Mouse (Mus musculus) forebrain, embryonic 11.5 days (tissue): ENCODE results near the gene Rrp8. TPM values are rescaled to one million over a fixed set of nuclear protein-coding genes. Genes with fewer than 3 reads are reported as not detected.

Source experiments
- ATAC-seq: fragments of 200-750 bp; cut with Nextera tagmentation; replicated peaks from 2 replicates; pipeline ENCODE4 v1.8.0; 2017; ENCODE audit warnings: moderate TSS enrichment; ENCODE audit not compliant: low FRiP score
- DNase-seq: peaks from one replicate; pipeline ENCODE4 v3.0.0-alpha.2; 2017; ENCODE audit warnings: low spot score
- H3K27ac ChIP-seq: fragments of 300-500 bp; sonication (generic); 2 replicates; pipeline ENCODE4 v1.5.1; 2014; ENCODE audit warnings: low read depth, low read length
- H3K27me3 ChIP-seq: fragments of 300-500 bp; sonication (generic); 2 replicates; pipeline ENCODE4 v1.6.1; 2014; ENCODE audit warnings: mild to moderate bottlenecking, low read length, mixed read lengths; ENCODE audit not compliant: control insufficient read depth, insufficient read depth
- H3K36me3 ChIP-seq: fragments of 300-500 bp; sonication (generic); 2 replicates; pipeline ENCODE4 v1.6.1; 2014; ENCODE audit warnings: mild to moderate bottlenecking, low read length, moderate library complexity, mixed read lengths; ENCODE audit not compliant: control insufficient read depth, insufficient read depth
- H3K4me1 ChIP-seq: fragments of 300-500 bp; sonication (generic); replicated peaks from 2 replicates; pipeline ENCODE4 v1.6.1; 2014; ENCODE audit warnings: low read length, mixed read lengths; ENCODE audit not compliant: control insufficient read depth, insufficient read depth
- H3K4me2 ChIP-seq: fragments of 300-500 bp; sonication (generic); 2 replicates; pipeline ENCODE4 v1.6.1; 2014; ENCODE audit warnings: low read depth, mild to moderate bottlenecking, low read length, moderate library complexity, mixed read lengths; ENCODE audit not compliant: severe bottlenecking
- H3K4me3 ChIP-seq: fragments of 300-500 bp; sonication (generic); 2 replicates; pipeline ENCODE4 v1.5.1; 2014; ENCODE audit warnings: low read depth, low read length
- H3K9ac ChIP-seq: fragments of 300-500 bp; sonication (generic); 2 replicates; pipeline ENCODE4 v1.6.1; 2014; ENCODE audit warnings: low read length
- H3K9me3 ChIP-seq: fragments of 300-500 bp; sonication (generic); 2 replicates; pipeline ENCODE4 v1.6.1; 2016; ENCODE audit warnings: low read length, mixed read lengths; ENCODE audit not compliant: control insufficient read depth
- WGBS: fragments of 180-500 bp; shearing (Covaris S2); extraction: QIAGEN DNeasy Blood & Tissue Kit; methylation state at CpG from one replicate; pipeline ENCODE4 v1.1.7; 2014; 5-methylcytosine and 5-hydroxymethylcytosine counted together
- polyA plus RNA-seq: library from polyadenylated mRNA; unstranded; fragments of >200 nt; fragmentation: Nextera tagmentation; extraction: Ambion mirVana; gene quantifications from 2 replicates; pipeline ENCODE4 v1.2.1, GENCODE M21; 2014

The Rrp8 gene
- polyA plus RNA-seq: 40.6 and 41.4 TPM in 2 replicates

DNA sequence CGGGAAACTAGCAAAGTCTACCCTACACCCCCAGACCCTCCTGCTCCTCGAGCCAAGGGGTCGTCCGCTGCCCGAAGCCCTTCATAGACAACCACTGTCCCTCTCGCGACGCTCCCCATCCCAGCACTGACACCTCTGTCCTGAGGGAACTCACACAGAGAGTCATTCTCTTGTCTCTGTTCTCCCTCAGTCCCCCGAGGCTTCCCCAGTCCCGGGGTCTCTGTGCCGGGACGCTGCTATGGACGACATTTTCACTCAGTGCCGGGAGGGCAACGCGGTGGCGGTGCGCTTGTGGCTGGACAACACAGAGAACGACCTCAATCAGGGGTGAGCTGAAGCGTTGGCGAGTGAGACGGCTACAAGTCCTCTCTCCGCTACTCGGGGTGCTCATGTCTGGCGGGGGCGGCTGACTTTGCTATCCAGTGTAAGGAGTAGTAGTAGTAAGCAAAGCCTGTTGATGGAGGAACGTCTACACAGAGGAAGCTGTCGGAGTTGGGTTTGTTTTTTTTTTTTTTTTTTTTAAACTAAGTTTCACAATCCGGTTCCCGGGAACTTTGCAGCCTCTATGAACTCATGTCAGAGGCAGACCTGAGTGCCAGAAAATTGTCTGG lies at the start of gene Rrp8:
Gene Rrp8, minus strand, starts transcription at position 475 of the 611 bp plus-strand sequence.
- peak within 1 kb of the TSS; percentile 82 for H3K4me3 ChIP-seq
- peak within 1 kb of the TSS; percentile 69 for H3K4me2 ChIP-seq
- no peaks in the 10 kb centered on the region for H3K27me3 ChIP-seq
- under 1% methylated on average over 30 of the region's 30 CpGs for WGBS
- no peak for ATAC-seq
- H3K9ac ChIP-seq: peak within 1 kb of the TSS; percentile 88
- no peak for DNase-seq
- peaks cover 2% of the 10 kb centered on the region; the same call in 1 of the 2 replicates for H3K4me1 ChIP-seq
- peaks cover 14% of the 10 kb centered on the region; the same call in 1 of the 2 replicates for H3K36me3 ChIP-seq
- peak within 1 kb of the TSS; percentile 55 for H3K27ac ChIP-seq
- no peaks in the 10 kb centered on the region for H3K9me3 ChIP-seq

- Histone ChIP-seq H3K4me2 (peak overlapping the region; percentile 58), H3K4me1 (peaks cover 18% of the 10 kb centered on the region), H3K27me3 (no peaks in the 10 kb centered on the region), H3K27ac (peak overlapping the region; percentile 77; the same call in 1 of the 2 replicates), H3K9me3 (no peaks in the 10 kb centered on the region), H3K4me3 (peak overlapping the region; percentile 91), H3K9ac (peak overlapping the region; percentile 99), H3K36me3 (no peaks in the 10 kb centered on the region; the same call in 1 of the 2 replicates)
- DNase-seq (no peak), ATAC-seq (peak; percentile 73)
- WGBS: 6% methylated on average over 20 of the region's 20 CpGs
Measured at GRCm38 (mm10) chr7:105786506-105787284, 49.5 kb upstream of the Rrp8 start.

DNA sequence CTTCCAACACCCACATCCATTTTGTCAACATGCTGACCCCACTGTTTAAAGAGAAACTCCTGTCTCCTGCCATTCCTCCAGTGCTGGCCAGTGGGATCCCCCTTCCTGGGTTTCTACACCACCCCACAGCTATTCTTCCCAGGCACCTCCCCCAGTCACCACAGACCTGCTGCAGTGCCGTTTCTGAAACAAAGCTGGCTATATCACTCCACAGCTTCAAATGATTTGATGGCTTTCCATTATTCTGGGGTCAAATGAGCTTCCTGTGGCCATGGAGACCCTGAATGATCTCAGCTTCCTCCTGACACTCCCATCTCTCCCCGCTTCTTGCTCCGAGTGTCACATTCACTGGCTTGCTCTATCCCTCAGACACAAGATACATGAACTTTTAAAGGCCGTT lies 47.4 kb upstream of the Rrp8 start:
- Histone ChIP-seq H3K27me3 (no peaks in the 10 kb centered on the region), H3K27ac (no peak overlapping the region), H3K9ac (no peak overlapping the region), H3K4me1 (peaks cover 18% of the 10 kb centered on the region), H3K9me3 (no peaks in the 10 kb centered on the region), H3K36me3 (no peaks in the 10 kb centered on the region; the same call in 1 of the 2 replicates), H3K4me2 (no peak overlapping the region; the same call in 1 of the 2 replicates), H3K4me3 (no peak overlapping the region)
- 22% methylated on average over 4 of the region's 4 CpGs for WGBS
- ATAC-seq: no peak
- DNase-seq: no peak

DNA sequence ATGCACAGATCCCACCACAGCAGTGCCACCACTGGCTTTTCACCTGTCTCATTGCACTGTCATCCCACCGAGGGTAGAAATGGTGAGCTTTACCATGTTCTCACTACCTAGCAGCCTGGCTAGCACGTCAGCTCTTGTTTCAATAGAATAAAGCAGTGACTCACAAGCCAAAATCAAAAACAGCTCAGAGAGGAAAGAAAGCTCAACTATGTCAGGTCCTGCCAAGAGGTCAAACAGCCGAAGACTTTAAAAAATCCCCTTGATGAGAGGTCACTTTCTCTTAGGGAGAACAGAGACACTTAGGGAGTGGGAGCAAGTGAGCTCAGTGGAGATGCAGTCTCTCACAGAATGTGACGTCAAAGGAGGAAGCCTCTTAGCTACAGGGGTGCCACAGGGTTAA lies 46.7 kb upstream of the Rrp8 start:
- H3K4me1 ChIP-seq: peaks cover 18% of the 10 kb centered on the region
- ATAC-seq: no peak
- no peaks in the 10 kb centered on the region; the same call in 1 of the 2 replicates for H3K36me3 ChIP-seq
- DNase-seq: no peak
- no peak overlapping the region for H3K27ac ChIP-seq
- WGBS: 60% methylated on average over 4 of the region's 4 CpGs
- H3K4me2 ChIP-seq: no peak overlapping the region
- no peaks in the 10 kb centered on the region for H3K27me3 ChIP-seq
- H3K9ac ChIP-seq: no peak overlapping the region
- no peaks in the 10 kb centered on the region for H3K9me3 ChIP-seq
- no peak overlapping the region for H3K4me3 ChIP-seq

GRCm38 (mm10) chr7:105778553-105779265 lies 41.5 kb upstream of the Rrp8 start:
- Histone ChIP-seq H3K27me3 (no peaks in the 10 kb centered on the region), H3K4me1 (peaks cover 2% of the 10 kb centered on the region), H3K9ac (no peak overlapping the region), H3K9me3 (no peaks in the 10 kb centered on the region), H3K36me3 (no peaks in the 10 kb centered on the region; the same call in 1 of the 2 replicates), H3K4me3 (no peak overlapping the region), H3K4me2 (no peak overlapping the region), H3K27ac (no peak overlapping the region)
- 42% methylated on average over 4 of the region's 4 CpGs for WGBS
- DNase-seq (no peak), ATAC-seq (peak; percentile 45; the same call in 1 of the 2 replicates)

GRCm38 (mm10) chr7:105777797-105778552 lies 40.8 kb upstream of the Rrp8 start:
- Histone ChIP-seq H3K9ac (no peak overlapping the region), H3K4me3 (no peak overlapping the region)
- peak; percentile 66 for DNase-seq

DNA sequence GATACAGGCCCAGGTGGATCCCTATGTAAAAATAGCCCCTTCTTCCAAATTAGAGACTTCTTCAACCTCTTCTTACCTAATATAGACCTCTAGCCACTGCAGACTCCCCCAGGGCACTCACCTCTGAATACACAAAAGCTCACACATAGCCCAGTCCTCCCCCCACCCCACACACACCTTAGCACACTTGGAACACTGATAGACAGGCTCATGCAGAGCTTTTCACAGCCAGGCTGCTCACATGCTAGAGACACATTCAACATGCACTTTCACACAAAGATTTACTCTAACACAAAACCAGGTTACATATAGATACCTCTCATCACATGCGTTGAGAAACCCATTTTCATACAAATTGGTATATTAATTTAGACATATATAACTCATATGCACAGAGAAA lies 40.1 kb upstream of the Rrp8 start:
- no peak overlapping the region for H3K27ac ChIP-seq
- no peak overlapping the region for H3K9ac ChIP-seq
- 0 out of 2 replicates have a peak, but pooled peaks cover 2% of the 10 kb centered on the region for H3K4me1 ChIP-seq
- no peak overlapping the region for H3K4me2 ChIP-seq
- H3K4me3 ChIP-seq: no peak overlapping the region
- H3K9me3 ChIP-seq: no peaks in the 10 kb centered on the region
- peaks cover 4% of the 10 kb centered on the region for H3K36me3 ChIP-seq
- no peaks in the 10 kb centered on the region for H3K27me3 ChIP-seq
- ATAC-seq (no peak), DNase-seq (no peak)
- WGBS: 91% methylated on average over 1 of the region's 1 CpGs

More at GRCm38 (mm10) chr7:105777797-105778552, 40.8 kb upstream of the Rrp8 start:
- Histone ChIP-seq H3K27ac (no peak overlapping the region), H3K36me3 (no peaks in the 10 kb centered on the region; the same call in 1 of the 2 replicates), H3K4me2 (no peak overlapping the region), H3K27me3 (no peaks in the 10 kb centered on the region), H3K4me1 (peaks cover 2% of the 10 kb centered on the region; the same call in 1 of the 2 replicates), H3K9me3 (no peaks in the 10 kb centered on the region)
- WGBS: 59% methylated on average over 13 of the region's 13 CpGs
- peak; percentile 11; the same call in 1 of the 2 replicates for ATAC-seq

GRCm38 (mm10) chr7:105776026-105776425 lies 38.8 kb upstream of the Rrp8 start:
- no peak overlapping the region for H3K4me3 ChIP-seq
- 86% methylated on average over 2 of the region's 2 CpGs for WGBS
- no peak overlapping the region for H3K9ac ChIP-seq
- DNase-seq (no peak), ATAC-seq (no peak)
- H3K27me3 ChIP-seq: no peaks in the 10 kb centered on the region
- H3K4me1 ChIP-seq: 0 out of 2 replicates have a peak, but pooled peaks cover 2% of the 10 kb centered on the region
- peaks cover 7% of the 10 kb centered on the region for H3K36me3 ChIP-seq
- no peaks in the 10 kb centered on the region for H3K9me3 ChIP-seq
- no peak overlapping the region for H3K27ac ChIP-seq
- H3K4me2 ChIP-seq: no peak overlapping the region
